Mouse (Mus musculus) bone marrow macrophage, adult 2 months (primary cell): ENCODE data around the gene Gm45713. TPM values are rescaled to one million over a fixed set of nuclear protein-coding genes. Genes with fewer than 3 reads are reported as not detected.

Experiments used
- H3K27ac ChIP-seq: 2 replicates; pipeline ENCODE4 v1.5.1; 2012; ENCODE audit warnings: low read depth, low read length; ENCODE audit not compliant: insufficient read depth
- H3K4me1 ChIP-seq: 2 replicates; pipeline ENCODE4 v1.6.1; 2012; ENCODE audit warnings: low read length; ENCODE audit not compliant: control insufficient read depth, insufficient read depth
- H3K4me3 ChIP-seq: 2 replicates; pipeline ENCODE4 v1.5.1; 2012; ENCODE audit warnings: mild to moderate bottlenecking, low read length, moderate library complexity; ENCODE audit not compliant: insufficient read depth
- CTCF ChIP-seq: IDR thresholded peaks from 2 replicates; pipeline ENCODE4 v1.5.1; 2012; ENCODE audit warnings: low read depth, mild to moderate bottlenecking, low read length, moderate library complexity
- POLR2A ChIP-seq: IDR thresholded peaks from 2 replicates; pipeline ENCODE4 v1.6.1; 2012; ENCODE audit warnings: mild to moderate bottlenecking, low read depth, low read length, borderline replicate concordance
- polyA plus RNA-seq: library from polyadenylated mRNA; stranded (reverse); fragments of >200 nt; gene quantifications from 2 replicates; pipeline ENCODE4 v1.2.4, GENCODE M21; 2012; ENCODE audit not compliant: missing spikeins, insufficient read depth, insufficient read length

Gene Gm45713
- polyA plus RNA-seq, 1 experiment, result not detected

DNA sequence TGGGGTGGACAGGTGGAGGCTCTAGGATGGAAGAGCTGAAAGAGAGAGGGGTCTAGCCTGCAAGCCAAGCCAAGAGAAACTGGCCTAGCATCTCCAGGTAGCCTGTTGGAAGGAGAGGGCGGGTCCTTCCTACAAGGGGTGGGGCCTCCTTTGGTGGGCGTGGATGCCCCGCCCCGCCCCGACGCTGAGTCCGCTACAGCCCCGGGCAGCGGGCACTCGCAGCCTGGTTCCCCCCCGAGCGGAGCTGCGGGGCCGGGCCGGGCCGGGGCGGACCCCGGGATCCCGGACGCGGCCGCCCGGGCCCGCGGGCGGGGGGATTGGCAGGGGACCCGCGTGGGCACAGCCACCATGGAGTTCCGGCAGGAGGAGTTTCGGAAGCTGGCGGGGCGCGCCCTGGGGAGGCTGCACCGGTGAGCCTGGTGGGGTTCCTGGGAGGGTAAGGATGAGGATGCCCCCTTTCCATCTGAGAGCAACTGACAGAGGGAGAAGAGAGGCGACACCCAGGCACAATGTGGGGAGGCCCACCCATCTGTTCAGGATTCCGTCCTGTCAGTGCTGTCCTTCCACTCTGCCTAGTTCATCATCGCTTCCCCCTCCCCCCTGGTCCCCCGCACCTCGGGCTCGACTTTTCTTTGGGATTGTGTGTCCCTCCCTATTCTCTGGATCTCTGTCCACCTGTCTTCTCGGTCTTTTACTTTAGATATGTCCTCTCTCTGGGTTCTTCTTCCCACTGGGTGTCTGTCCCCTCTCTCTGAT, 27.9 kb upstream of the Gm45713 start, which contains the start of gene Slc17a7:
Slc17a7 (plus strand) TSS at position 215 of the 756 bp plus-strand sequence.
- TF ChIP-seq CTCF (no peak), POLR2A (no peak)
- 0 out of 2 replicates have a peak within 1 kb of the TSS, but pooled peaks have one; percentile 6 for H3K4me3 ChIP-seq
- no peaks in the 10 kb centered on the region for H3K4me1 ChIP-seq
- no peak within 1 kb of the TSS for H3K27ac ChIP-seq

DNA sequence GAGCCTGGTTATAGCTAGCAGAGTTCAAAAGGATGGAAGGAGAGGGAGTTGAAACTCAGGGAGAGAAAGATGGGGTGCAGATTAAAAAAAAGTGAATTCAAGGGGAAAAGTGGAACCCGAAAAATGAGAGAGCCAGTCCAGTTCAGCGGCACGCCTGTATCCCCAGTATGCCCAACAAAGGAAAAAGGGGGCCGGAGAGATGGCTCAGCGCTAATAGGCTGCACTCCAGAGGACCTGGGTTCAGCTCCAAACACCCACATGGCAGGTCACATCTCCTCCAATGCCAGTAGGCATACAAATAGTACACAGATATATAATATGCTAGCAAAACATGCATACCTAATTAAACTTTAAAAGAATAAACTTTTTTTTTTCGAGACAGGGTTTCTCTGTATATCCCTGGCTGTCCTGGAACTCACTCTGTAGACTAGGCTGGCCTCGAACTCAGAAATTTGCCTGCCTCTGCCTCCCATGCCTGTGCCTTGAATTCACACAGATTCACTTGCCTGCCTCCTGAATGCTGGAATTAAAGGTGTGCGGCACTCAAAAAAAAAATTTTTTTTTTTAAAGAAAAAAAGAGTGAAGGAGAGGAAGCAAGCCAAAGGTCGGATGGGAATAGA, 27.1 kb upstream of the Gm45713 start:
- no peak for TF ChIP-seq CTCF
- no peak for TF ChIP-seq POLR2A
- no peak overlapping the region for H3K4me3 ChIP-seq
- no peaks in the 10 kb centered on the region for H3K4me1 ChIP-seq
- H3K27ac ChIP-seq, result no peak overlapping the region

DNA sequence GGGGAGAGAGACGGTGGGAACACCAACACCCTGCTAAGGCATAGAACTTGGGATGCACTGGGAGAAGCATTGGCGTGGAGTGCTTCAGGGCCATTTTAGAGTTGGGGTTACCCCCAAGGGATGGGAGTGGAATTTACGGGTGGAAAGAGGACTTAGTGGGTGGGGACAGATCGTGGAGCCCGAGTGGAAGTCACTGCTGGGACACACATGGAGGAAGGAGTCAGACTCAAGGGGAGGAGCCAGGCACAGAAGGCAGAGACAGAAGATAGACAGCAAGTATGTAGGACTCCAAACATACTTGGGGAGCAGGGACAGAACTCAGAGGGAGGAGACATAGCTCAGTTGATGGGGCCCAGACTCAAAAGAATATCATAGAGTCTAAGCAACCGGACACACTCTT, 26.5 kb upstream of the Gm45713 start:
- no peak; the same call in 1 of the 2 replicates for TF ChIP-seq CTCF
- TF ChIP-seq POLR2A, result no peak
- peak overlapping the region; percentile 51 for H3K4me3 ChIP-seq

GRCm38 (mm10) chr7:45161612-45162473, 25.8 kb upstream of the Gm45713 start:
- Histone ChIP-seq H3K4me3 (peak overlapping the region; percentile 51), H3K27ac (no peak overlapping the region), H3K4me1 (no peaks in the 10 kb centered on the region)
- TF ChIP-seq POLR2A (no peak), CTCF (peak; percentile 80)

More for the DNA sequence above, 26.5 kb upstream of the Gm45713 start:
- Histone ChIP-seq H3K4me1 (no peaks in the 10 kb centered on the region), H3K27ac (no peak overlapping the region)

DNA sequence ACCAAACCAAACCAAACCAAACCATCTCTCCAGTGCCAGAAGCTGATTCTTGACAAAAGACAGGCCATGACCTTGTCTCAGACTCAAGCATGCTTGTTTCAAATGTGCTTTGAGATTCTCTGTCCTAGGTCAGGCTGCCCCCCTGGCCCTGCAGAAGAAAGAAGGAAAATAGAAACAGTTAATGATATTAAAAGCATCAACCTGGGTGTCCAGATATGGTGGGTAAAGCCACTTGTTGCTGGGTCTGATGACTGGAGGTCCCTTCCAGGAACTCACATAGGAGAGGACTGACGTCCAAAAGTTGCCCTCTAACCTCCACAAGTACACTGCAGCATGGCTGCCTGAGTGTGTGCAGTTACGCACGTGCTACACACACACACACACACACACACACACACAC, 24.8 kb upstream of the Gm45713 start:
- H3K4me1 ChIP-seq, result no peaks in the 10 kb centered on the region
- no peak overlapping the region for H3K27ac ChIP-seq
- H3K4me3 ChIP-seq, result no peak overlapping the region
- TF ChIP-seq POLR2A, result no peak
- no peak for TF ChIP-seq CTCF

- Histone ChIP-seq H3K4me1 (no peaks in the 10 kb centered on the region), H3K27ac (no peak overlapping the region), H3K4me3 (no peak overlapping the region)
- no peak for TF ChIP-seq POLR2A
- TF ChIP-seq CTCF, result no peak
Observed at GRCm38 (mm10) chr7:45160316-45160800, 24.3 kb upstream of the Gm45713 start.

- H3K27ac ChIP-seq, result no peak overlapping the region
- TF ChIP-seq CTCF (no peak), POLR2A (no peak)
- no peaks in the 10 kb centered on the region for H3K4me1 ChIP-seq
- no peak overlapping the region for H3K4me3 ChIP-seq
Observed at GRCm38 (mm10) chr7:45158991-45159390, 23.0 kb upstream of the Gm45713 start.

- no peak overlapping the region for H3K4me3 ChIP-seq
- no peak overlapping the region for H3K27ac ChIP-seq
Observed at GRCm38 (mm10) chr7:45157459-45157858, 21.4 kb upstream of the Gm45713 start.

DNA sequence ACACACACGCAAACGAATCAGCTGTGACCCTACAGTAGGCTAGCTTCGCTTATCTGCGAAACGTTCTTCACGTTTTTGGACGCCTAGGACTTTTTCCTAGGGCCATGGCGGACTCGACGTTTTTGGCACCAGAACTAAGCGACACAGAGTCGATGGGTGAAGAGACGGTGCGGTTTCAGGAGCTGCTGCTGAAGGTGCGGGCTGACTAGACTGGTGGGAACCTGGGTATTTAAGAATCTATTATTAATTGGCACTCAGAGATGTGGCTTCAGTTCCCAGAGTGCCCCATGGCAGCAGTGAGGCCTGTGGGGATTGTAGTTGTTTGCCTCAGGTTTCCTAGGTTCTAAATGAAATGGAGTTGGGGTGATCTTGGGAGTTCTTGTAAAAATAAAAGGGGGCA, 20.2 kb upstream of the Gm45713 start:
- H3K4me1 ChIP-seq, result peaks cover 3% of the 10 kb centered on the region
- H3K4me3 ChIP-seq, result no peak overlapping the region
- no peak overlapping the region for H3K27ac ChIP-seq
- TF ChIP-seq POLR2A, result no peak
- TF ChIP-seq CTCF, result no peak

More at GRCm38 (mm10) chr7:45157459-45157858, 21.4 kb upstream of the Gm45713 start:
- TF ChIP-seq CTCF (no peak), POLR2A (no peak)
- no peaks in the 10 kb centered on the region for H3K4me1 ChIP-seq
